Mouse (Mus musculus): ENCODE measurements at regions not wholly inside any gene's neighbourhood (a gene's known extent, or its start where the extent isn't known, plus 50 kb on each side); places are given as distances from the start of the nearest gene placed in this dataset.

GRCm38 (mm10) chr16:12632533-12632932 lies 477.0 kb upstream of the Ercc4 start:
- TF ChIP-seq HCFC1 (IDR thresholded peaks at IDR 0.05; ENCODE audit: low read depth, low read length) (no peak), POLR2A (IDR thresholded peaks at IDR 0.05; ENCODE audit: control insufficient read depth in 1 of 2, insufficient read depth in 1 of 2, low read depth in 1 of 2, low read length in 2 of 2, poor library complexity in 1 of 2) (no peak), ZNF384 (IDR thresholded peaks at IDR 0.05; ENCODE audit: low read depth, low read length) (no peak), MYC (IDR thresholded peaks at IDR 0.05; ENCODE audit: low read depth, low read length) (no peak), CTCF (IDR thresholded peaks at IDR 0.05 in 2 of 3, conservative IDR thresholded peaks at IDR 0.05 in 1 of 3; ENCODE audit: control insufficient read depth in 1 of 3, insufficient read depth in 1 of 3, low read depth in 2 of 3, low read length in 3 of 3, poor library complexity in 1 of 3, severe bottlenecking in 1 of 3) (no peak), MAX (IDR thresholded peaks at IDR 0.05; ENCODE audit: low read length) (no peak), EP300 (IDR thresholded peaks at IDR 0.05; ENCODE audit: low read depth in 1 of 2, low read length in 2 of 2) (no peak)
